In the genomic region with DNA sequence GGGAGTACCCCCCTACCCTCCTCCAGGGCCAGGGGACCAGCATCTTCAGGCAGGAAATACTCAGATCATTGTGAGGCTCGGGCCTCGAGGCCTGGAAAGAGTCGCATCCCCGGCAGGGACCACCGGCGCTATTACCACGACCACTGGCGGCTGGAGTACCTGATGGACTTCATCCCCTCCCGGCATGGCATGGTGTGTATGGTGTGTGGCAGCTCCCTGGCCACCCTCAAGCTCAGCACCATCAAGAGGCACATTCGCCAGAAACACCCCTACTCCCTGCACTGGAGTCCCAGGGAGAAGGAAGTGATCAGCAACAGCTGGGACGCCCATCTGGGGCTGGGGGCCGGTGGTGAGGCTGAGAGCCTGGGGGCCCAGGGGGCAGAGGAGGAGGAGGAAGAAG, we compare ENCODE assay signal across 9 mouse cellular contexts. TPM values are rescaled to one million over a fixed set of nuclear protein-coding genes. Genes with fewer than 3 reads are reported as not detected.
DNase-seq lines count a peak whose midpoint lies in the region; ATAC-seq lines count a peak whose summit lies in the region.
"Had no signal": no experiment of that assay in that cellular context is flagged by ENCODE, and none has a peak within 500 bp of the region (broad histone marks: within the 10 kb centered on the region; RNA-seq: fewer than 3 reads in every experiment).

No protein-coding gene starts in this region.

- WGBS in heart, embryonic 13.5 days = 66% methylated on average over 12 of the region's 12 CpGs
- WGBS in limb, embryonic 13.5 days = 54% methylated on average over 12 of the region's 12 CpGs

- peak overlapping the region; percentile 71 for H3K4me2 ChIP-seq in heart, embryonic 13.5 days
- H3K4me2 ChIP-seq in limb, embryonic 13.5 days (replicated peaks) = peak overlapping the region; percentile 87

- peaks cover 53% of the 10 kb centered on the region for H3K36me3 ChIP-seq in heart, embryonic 13.5 days
- H3K36me3 ChIP-seq in limb, embryonic 13.5 days = peaks cover 54% of the 10 kb centered on the region

- no peak overlapping the region for H3K27ac ChIP-seq in heart, embryonic 13.5 days (replicated peaks)
- no peak overlapping the region for H3K27ac ChIP-seq in limb, embryonic 13.5 days
- H3K27ac ChIP-seq: gastrocnemius, adult 2 months had no signal

- no peaks in the 10 kb centered on the region for H3K9me3 ChIP-seq in heart, embryonic 13.5 days
- H3K9me3 ChIP-seq in limb, embryonic 13.5 days = no peaks in the 10 kb centered on the region

- H3K4me3 ChIP-seq in heart, embryonic 13.5 days = no peak overlapping the region
- peak overlapping the region; percentile 85 for H3K4me3 ChIP-seq in limb, embryonic 13.5 days

- no peak for DNase-seq in heart, adult 9 months (ENCODE audit: low spot score in 2 of 2)
- peak; percentile 37 for DNase-seq in thymus, postnatal 4 days
- DNase-seq in thymus, postnatal 25 days = no peak
- DNase-seq in c-Kit-positive CD71-positive TER-119-positive erythroid progenitor cells, embryonic 14.5 days (ENCODE audit: low spot score) = no peak
- DNase-seq in layer of hippocampus, adult 9-10 months (ENCODE audit: low spot score) = no peak
- DNase-seq in spleen, postnatal 10 days (ENCODE audit: low spot score in 2 of 2) = no peak
- DNase-seq: gastrocnemius, adult 2 months had no signal

- H3K4me1 ChIP-seq in heart, embryonic 13.5 days = peaks cover 80% of the 10 kb centered on the region
- H3K4me1 ChIP-seq in limb, embryonic 13.5 days = peaks cover 76% of the 10 kb centered on the region

- peak overlapping the region; percentile 100 for H3K9ac ChIP-seq in heart, embryonic 13.5 days
- H3K9ac ChIP-seq in limb, embryonic 13.5 days = peak overlapping the region; percentile 96

- ATAC-seq in heart, embryonic 13.5 days (ENCODE audit: extremely low read depth, insufficient number of reproducible peaks, low FRiP score, low TSS enrichment) = no peak
- no peak for ATAC-seq in limb, embryonic 13.5 days (ENCODE audit: low FRiP score, low read depth)

- H3K27me3 ChIP-seq in heart, embryonic 13.5 days (replicated peaks) = no peaks in the 10 kb centered on the region
- no peaks in the 10 kb centered on the region for H3K27me3 ChIP-seq in limb, embryonic 13.5 days

RNA-seq across cellular contexts. Expression of gene 2700081O15Rik, which starts 2.7 kb away (rescaled TPM):
- 3.5 and 3.7 TPM in 2 replicates for polyA plus RNA-seq in heart, embryonic 13.5 days (2015; fragmentation: Nextera tagmentation; extraction: Ambion mirVana)
- 10.0 and 10.5 TPM in 2 replicates for polyA plus RNA-seq in limb, embryonic 13.5 days (2015; fragmentation: Nextera tagmentation; extraction: Ambion mirVana)

RNA-seq across cellular contexts. Expression of gene Spindoc, which starts 37.3 kb away (rescaled TPM):
- polyA plus RNA-seq in heart, embryonic 13.5 days (2015; fragmentation: Nextera tagmentation; extraction: Ambion mirVana) = 18.8 and 22.3 TPM in 2 replicates
- polyA plus RNA-seq in limb, embryonic 13.5 days (2015; fragmentation: Nextera tagmentation; extraction: Ambion mirVana) = 35.3 and 43.2 TPM in 2 replicates
